Mouse (Mus musculus) C2C12 (cell line): ENCODE data around the gene Ptgds.

Source experiments
- CEBPB ChIP-seq: IDR thresholded peaks from one replicate; pipeline ENCODE4 v1.6.1; 2011; ENCODE audit warnings: low read depth, mild to moderate bottlenecking, control low read depth, moderate library complexity
- CTCF ChIP-seq: IDR thresholded peaks from one replicate; pipeline ENCODE4 v1.5.1; 2011; ENCODE audit not compliant: control insufficient read depth, insufficient read depth, insufficient read length
- FOSL1 ChIP-seq: IDR thresholded peaks from one replicate; pipeline ENCODE4 v1.8.0; 2011; ENCODE audit warnings: mild to moderate bottlenecking, low read length; ENCODE audit not compliant: poor library complexity, insufficient read depth, severe bottlenecking
- MAX ChIP-seq: IDR thresholded peaks from one replicate; pipeline ENCODE4 v1.6.1; 2011; ENCODE audit warnings: mild to moderate bottlenecking, control low read depth
- MYOG ChIP-seq: IDR thresholded peaks from one replicate; pipeline ENCODE4 v1.6.1; 2011; ENCODE audit not compliant: control insufficient read depth, insufficient read length; ENCODE audit errors: extremely low read depth
- USF1 ChIP-seq: IDR thresholded peaks from one replicate; pipeline ENCODE4 v1.6.1; 2011; ENCODE audit warnings: low read depth, mild to moderate bottlenecking, control low read depth, moderate library complexity

DNA sequence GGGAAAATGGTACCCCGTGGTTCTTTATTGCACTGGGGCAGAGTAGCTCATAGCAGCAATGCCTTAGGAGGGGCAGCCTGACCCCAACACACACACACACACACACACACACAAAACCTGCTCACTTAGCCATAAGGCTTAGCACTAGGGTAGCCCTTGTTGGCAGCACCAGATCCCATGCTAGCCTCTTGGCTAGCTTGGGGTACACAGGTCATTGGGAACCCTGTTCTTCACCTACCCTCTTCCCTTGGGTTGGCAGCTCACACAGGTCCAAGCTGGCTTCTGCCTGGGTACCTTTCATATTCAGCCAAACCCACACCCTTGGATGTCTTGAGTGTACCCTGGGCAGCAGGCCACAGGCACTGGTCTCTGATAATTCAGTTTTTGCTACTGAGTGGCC lies 35.2 kb upstream of the Ptgds start:
- TF ChIP-seq CTCF (no peak), MAX (no peak), FOSL1 (no peak), MYOG (no peak), USF1 (no peak), CEBPB (no peak)
